Mouse (Mus musculus) left cerebral cortex, adult 11 months (tissue): ENCODE results near the gene Gm3448.
"Not testable (repeated sequence)": the region's sequence is repeated elsewhere in the genome, so short reads cannot be mapped to it uniquely, and the experiment has no call there.

ENCODE experiments used
- DNase-seq: peaks from one replicate; pipeline ENCODE4 v3.0.0; 2022; ENCODE audit warnings: low spot score

Gene Gm3448

GRCm38 (mm10) chr17:15031414-15031813 lies 9.9 kb downstream of the Gm3448 start:
- not testable (repeated sequence) for DNase-seq

- DNase-seq: not testable (repeated sequence)
Observed at GRCm38 (mm10) chr17:15025513-15025912, 15.8 kb downstream of the Gm3448 start.

- not testable (repeated sequence) for DNase-seq
Observed at GRCm38 (mm10) chr17:15024502-15025193, 16.7 kb downstream of the Gm3448 start.

- DNase-seq: not testable (repeated sequence)
Observed at GRCm38 (mm10) chr17:15023878-15024492, 17.4 kb downstream of the Gm3448 start.

GRCm38 (mm10) chr17:15021503-15022220 lies 19.7 kb downstream of the Gm3448 start:
- DNase-seq: not testable (repeated sequence)

- not testable (repeated sequence) for DNase-seq
Observed at GRCm38 (mm10) chr17:15009706-15010413, 31.5 kb downstream of the Gm3448 start, which contains the start of gene Gm3435. TSS of gene Gm3435 (plus strand) at chr17:15010176.

GRCm38 (mm10) chr17:15009088-15009487 lies 32.2 kb downstream of the Gm3448 start:
- DNase-seq: not testable (repeated sequence)

- DNase-seq: not testable (repeated sequence)
Observed at GRCm38 (mm10) chr17:15000047-15000446, 41.3 kb downstream of the Gm3448 start.

- DNase-seq: not testable (repeated sequence)
Observed at GRCm38 (mm10) chr17:14994140-14994539, 47.2 kb downstream of the Gm3448 start.

- not testable (repeated sequence) for DNase-seq
Observed at GRCm38 (mm10) chr17:14993139-14993832, 48.1 kb downstream of the Gm3448 start.

- not testable (repeated sequence) for DNase-seq
Observed at GRCm38 (mm10) chr17:14992522-14993138, 48.7 kb downstream of the Gm3448 start.

- DNase-seq: not testable (repeated sequence)
Observed at GRCm38 (mm10) chr17:14990116-14990702, 51.1 kb downstream of the Gm3448 start.

GRCm38 (mm10) chr17:14978362-14979038 lies 62.8 kb downstream of the Gm3448 start, which contains the start of the genes 9030025P20Rik and Gm3417:
TSS of gene 9030025P20Rik (plus strand) at chr17:14978468.
TSS of gene Gm3417 (minus strand) at chr17:14978790.
- not testable (repeated sequence) for DNase-seq

GRCm38 (mm10) chr17:14977718-14978361 lies 63.5 kb downstream of the Gm3448 start:
- not testable (repeated sequence) for DNase-seq

- not testable (repeated sequence) for DNase-seq
Observed at GRCm38 (mm10) chr17:14968373-14968913, 72.9 kb downstream of the Gm3448 start.

- DNase-seq: not testable (repeated sequence)
Observed at GRCm38 (mm10) chr17:14961557-14962154, 79.7 kb downstream of the Gm3448 start.

GRCm38 (mm10) chr17:14960951-14961556 lies 80.3 kb downstream of the Gm3448 start, which contains the start of gene Phf10:
TSS of gene Phf10 (minus strand) at chr17:14961273.
- not testable (repeated sequence) for DNase-seq

- no peak for DNase-seq
Observed at GRCm38 (mm10) chr17:14960520-14960919, 80.8 kb downstream of the Gm3448 start.
